Mouse (Mus musculus): ENCODE results near the gene Nkain4.

GRCm38 (mm10) chr2:180905556-180906221, 48.8 kb downstream of the Nkain4 start:
- no peak for TF ChIP-seq POLR2A (IDR thresholded peaks at IDR 0.05; ENCODE audit: insufficient read depth, low read depth, low read length)
- TF ChIP-seq CTCF (IDR thresholded peaks at IDR 0.05) = no peak

Measured in heart, adult 2 months (tissue).